Mouse (Mus musculus) neural tube, embryonic 10.5 days (tissue): ENCODE measurements around the gene Krt2.
A peak's percentile ranks its signal among the peaks of the same experiment; 100 is the strongest.

ENCODE experiments used
- DNase-seq: peaks from one replicate; pipeline ENCODE4 v3.0.0-alpha.2; 2017; ENCODE audit warnings: low spot score; ENCODE audit errors: extremely low spot score

Krt2 gene

GRCm38 (mm10) chr15:101772711-101773081, 45.3 kb downstream of the Krt2 start:
- peak; percentile 93 for DNase-seq

DNA sequence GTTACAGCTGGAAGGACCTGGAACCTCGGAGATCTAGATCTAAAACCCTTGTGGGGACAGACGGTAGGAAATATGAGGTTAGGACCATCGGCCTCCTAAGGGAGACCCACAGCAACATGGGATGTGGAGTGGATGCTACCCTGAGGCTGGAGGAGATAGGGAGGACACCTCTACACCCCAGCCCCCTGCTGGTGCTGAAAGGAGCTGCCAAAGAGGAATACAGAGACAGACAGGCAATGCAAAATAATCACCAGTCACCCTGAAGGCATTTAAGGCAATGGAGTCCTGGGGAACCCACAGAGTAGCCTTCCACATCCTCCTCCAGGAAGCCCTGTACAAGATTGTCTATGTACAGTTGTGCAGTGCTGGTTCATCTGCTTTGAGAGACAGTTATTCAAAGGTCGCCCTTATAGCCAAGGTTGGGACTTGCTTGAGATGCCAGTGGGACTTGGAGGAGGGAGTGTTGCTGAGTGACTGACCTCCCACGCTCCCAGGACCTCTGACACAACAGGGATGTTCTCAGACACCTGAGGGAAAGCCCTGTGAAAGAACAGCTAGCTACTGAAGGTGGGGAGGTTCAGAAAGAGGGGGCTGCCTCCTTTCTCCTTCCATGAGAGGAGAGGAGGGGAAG, 45.8 kb downstream of the Krt2 start:
- DNase-seq = peak; percentile 27

DNA sequence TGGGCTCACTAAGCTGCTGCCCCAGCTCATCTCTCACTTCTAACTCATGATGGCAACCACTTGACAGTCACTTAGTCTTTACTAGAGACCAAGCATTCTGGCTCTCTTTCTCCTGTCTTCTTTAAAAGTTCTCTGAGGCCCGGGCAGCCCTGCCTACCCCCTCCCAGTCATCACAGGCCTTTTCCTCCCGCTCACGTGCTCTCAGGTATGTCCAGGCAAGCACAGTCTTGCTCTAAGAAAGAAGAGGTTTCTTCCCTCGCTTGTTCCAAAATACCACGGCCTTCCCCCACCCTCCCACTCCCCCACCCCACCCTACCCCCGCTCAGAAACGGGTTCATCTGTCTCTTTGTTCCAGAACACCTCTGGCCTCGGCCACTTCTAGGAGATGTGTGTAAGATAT, 47.7 kb downstream of the Krt2 start:
- DNase-seq = no peak
